Mouse (Mus musculus) right cerebral cortex, postnatal 25 days (tissue): ENCODE data around the gene Dock1.

ENCODE experiments used
- DNase-seq: peaks from one replicate; pipeline ENCODE4 v3.0.0; 2022

Gene Dock1

DNA sequence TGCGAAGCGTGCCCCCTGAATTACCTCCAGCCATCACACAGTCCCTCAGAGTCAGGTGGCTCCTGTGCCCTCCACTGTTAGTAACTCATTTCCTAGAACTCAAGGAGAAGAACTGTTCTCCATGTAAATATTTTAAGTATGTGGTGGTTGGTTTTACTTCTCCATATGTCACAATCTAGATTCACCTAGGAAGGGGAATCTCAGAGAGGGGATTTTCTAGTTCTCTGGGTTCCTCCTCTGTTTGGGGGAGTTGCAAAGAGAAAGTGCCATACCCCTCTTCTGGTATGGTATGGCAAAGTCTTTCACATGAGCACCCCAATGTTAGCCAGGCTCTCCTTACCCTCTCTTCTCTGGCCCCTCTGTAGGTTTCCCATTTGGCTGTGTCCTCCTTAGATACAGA lies 525.2 kb downstream of the Dock1 start:
- DNase-seq: no peak

DNA sequence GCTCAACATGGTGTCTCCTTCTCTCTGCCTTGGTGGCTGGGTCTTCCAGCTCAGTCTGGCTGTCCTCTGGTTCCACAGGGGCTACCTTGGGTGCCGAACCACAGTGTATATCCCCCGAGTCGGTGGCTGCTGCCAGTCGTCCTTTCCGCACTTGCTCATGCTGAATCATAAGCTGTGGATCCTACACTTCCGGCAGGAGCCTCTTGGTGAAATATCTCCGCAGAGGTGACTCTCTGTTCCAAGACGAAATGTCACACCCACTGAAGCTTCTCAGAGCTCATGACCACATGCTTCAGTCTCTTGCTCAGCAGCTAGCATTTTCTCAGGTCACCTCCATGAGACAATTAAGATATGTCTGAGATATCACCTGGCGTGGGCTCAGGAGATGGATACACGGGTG lies 526.4 kb downstream of the Dock1 start:
- DNase-seq: no peak

DNA sequence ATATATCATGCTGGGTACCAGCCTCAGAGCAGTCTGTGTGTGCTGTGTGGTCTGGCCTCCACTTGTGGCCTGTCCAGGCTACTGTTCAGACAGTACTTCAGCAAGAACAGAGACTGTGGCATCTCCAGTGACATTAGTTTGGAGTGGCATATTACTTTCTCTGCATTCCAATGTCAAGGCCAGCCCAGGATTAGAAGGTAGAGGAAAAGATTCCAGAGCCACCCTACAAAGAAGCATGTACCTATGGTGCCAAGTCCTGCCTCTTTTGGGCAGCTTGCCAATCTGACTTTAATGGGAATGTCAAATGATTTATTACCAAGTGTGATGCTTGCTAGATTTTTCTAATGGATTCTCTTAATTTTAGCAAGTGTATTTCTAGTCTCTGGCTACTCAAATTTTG lies 533.5 kb downstream of the Dock1 start:
- DNase-seq: no peak

DNA sequence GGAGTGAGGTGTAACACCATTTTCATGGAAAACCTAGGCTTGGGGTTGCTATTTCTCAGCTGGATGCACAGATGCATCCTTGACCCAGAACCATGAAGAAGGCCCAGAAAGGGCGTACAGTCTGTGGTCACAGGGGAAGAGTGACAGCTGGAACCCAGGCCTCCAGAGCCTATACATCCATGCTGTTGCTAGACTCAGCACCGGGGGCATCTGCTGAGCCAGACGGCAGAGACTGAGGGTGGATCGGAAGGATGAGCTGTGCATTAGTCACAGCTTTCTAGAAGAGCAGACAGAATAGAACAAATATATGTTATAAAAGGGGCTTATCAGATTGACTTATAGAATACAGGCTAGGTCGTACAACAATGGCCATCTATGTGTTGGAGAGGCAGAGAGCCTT lies 534.7 kb downstream of the Dock1 start:
- peak; percentile 68 for DNase-seq

DNA sequence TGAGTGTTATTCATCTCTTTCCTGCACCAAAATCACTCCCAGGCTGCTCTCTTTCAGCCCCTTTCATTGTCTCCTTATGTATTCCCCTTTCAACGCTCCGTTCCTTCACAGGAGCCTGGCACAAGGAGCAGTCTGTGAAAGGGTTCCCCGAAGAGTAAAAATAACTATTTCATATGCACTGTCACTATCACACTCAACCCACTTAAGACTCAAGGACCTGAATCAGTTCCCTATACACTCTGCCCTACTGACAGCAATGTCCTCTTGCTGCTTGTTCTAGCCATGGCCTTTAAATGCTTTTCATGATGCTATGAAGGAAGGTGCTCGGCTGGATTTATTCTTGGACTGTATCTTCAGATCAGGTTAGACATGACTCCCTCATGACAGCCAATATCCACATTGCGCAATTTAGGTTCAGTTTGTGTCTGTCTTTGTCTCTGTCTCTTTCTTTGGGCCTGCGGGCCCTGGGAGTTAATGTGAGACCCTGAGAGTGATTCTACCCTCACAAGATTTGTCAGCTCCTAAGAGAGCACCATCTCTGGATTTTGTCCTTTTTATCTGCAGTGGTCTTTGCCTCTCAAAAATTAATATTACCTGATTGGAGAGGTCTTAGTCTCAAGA lies 538.6 kb downstream of the Dock1 start:
- no peak for DNase-seq

DNA sequence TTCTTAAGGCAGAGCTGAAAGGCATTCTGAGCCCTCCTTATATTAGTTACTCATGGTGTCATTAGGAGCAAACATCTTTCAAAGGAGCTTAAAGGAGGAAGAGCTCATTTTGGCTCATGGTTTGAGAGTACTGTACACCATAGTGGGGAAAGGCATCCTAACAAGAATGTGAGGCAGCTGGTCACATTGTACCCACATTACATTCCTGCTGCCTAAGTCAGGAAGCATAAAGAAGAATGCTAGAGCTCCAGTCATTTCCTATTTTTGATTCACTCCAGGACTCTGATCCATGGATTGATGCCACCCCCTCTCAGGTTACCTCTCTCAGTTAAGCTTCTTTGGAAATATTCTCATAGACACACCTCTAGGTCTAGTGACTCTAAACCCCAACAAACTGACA lies 539.8 kb downstream of the Dock1 start:
- no peak for DNase-seq

DNA sequence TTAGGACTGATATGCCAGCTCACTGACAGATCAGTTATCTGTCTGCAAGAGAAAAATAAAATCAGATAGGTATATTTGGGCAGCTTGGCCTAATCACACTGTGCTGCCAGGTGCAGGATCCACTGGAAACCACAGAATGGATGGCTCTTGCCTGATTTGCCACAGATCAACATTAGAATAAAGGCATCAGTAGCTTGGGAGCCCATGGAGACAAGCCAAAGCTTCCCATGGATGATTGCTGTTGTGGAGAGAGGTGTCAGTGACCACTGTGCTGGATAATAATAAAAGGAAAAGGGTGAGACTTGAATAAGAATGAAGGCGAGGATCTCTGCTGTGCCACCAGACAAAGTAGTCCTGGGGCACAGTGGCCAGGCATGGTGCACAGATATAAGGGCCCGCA lies 540.4 kb downstream of the Dock1 start:
- no peak for DNase-seq

DNA sequence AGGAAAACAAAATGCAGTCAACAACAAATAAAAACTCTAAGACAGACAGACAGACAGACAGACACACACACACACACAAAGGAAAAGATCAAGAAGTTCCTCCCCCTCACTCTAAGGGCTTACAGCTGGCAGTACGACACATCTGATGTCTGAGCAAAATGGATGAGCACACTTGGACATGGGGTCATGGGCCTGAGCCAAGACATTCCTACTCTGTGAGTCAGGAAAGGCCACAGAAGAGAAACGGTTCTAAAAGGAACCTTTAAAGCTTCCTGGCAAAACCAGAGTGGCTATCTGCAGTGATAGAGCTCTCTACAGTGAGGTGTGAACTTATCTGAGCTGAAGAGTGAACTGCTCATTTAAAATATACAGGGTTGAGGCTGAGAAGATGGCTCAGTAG lies 542.1 kb downstream of the Dock1 start:
- DNase-seq: no peak

DNA sequence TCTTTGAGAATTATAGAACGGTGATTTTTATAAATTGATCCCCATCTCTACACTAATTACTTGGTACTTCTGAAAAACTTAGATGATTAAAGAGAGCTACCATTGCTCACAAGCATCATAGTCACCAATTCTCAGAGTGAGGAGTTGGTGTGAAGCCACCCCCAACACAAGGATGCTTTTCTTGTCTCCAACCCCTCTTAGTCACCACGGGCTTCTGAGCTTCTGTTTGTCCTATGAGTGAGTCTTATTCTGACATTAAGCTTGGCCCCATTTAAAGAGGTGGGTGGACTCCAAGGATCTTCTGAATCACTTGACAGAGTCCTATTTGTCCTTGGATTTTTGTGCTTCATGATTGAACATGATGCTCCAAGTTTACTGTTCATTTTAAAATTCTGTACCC lies 551.0 kb downstream of the Dock1 start:
- no peak for DNase-seq
